In genomic region chr11:75572301-75572791, GRCm38 (mm10) we compare ENCODE assay signal across 8 mouse cellular contexts. TPM values are rescaled to one million over a fixed set of nuclear protein-coding genes. Genes with fewer than 3 reads are reported as not detected.
DNase-seq lines count a peak whose midpoint lies in the region; ATAC-seq and TF ChIP-seq lines count a peak whose summit lies in the region.

No protein-coding gene starts in this region.

- H3K27ac ChIP-seq in spleen, adult 2 months (ENCODE audit: insufficient read depth, low read length): peak overlapping the region; percentile 76
- H3K27ac ChIP-seq in liver, embryonic 11.5 days (ENCODE audit: low read depth, low read length): peak overlapping the region; percentile 51

- no peaks in the 10 kb centered on the region for H3K27me3 ChIP-seq in spleen, adult 2 months (ENCODE audit: control insufficient read depth, insufficient read depth, low read length)
- no peaks in the 10 kb centered on the region for H3K27me3 ChIP-seq in liver, embryonic 11.5 days (replicated peaks; ENCODE audit: control insufficient read depth, insufficient read depth, low read length)

- 36% methylated on average over 10 of the region's 10 CpGs for WGBS in spleen, adult 2 months
- WGBS in liver, embryonic 11.5 days: 27% methylated on average over 10 of the region's 10 CpGs

- TF ChIP-seq CTCF in spleen, adult 2 months (IDR thresholded peaks at IDR 0.05; ENCODE audit: extremely low read depth, insufficient read depth, insufficient read length, insufficient replicate concordance): no peak

- H3K4me3 ChIP-seq in spleen, adult 2 months (ENCODE audit: extremely low read depth, insufficient read depth, insufficient read length): no peak overlapping the region
- no peak overlapping the region for H3K4me3 ChIP-seq in liver, embryonic 11.5 days (ENCODE audit: low read depth, low read length)

- H3K4me1 ChIP-seq in spleen, adult 2 months (ENCODE audit: control insufficient read depth, insufficient read depth, insufficient read length): peaks cover 18% of the 10 kb centered on the region; the same call in 1 of the 2 replicates
- H3K4me1 ChIP-seq in liver, embryonic 11.5 days (replicated peaks; ENCODE audit: control insufficient read depth, insufficient read depth, low read length): peaks cover 21% of the 10 kb centered on the region

- peak overlapping the region; percentile 50 for H3K4me2 ChIP-seq in liver, embryonic 11.5 days

- peak; percentile 9; the same call in 1 of the 2 replicates for ATAC-seq in frontal cortex, adult (ENCODE audit: low TSS enrichment)
- ATAC-seq in liver, embryonic 11.5 days (replicated peaks; ENCODE audit: low FRiP score): no peak

- peaks cover 16% of the 10 kb centered on the region for H3K36me3 ChIP-seq in spleen, adult 2 months (ENCODE audit: control insufficient read depth, insufficient read depth, low read length)
- no peaks in the 10 kb centered on the region for H3K36me3 ChIP-seq in liver, embryonic 11.5 days (ENCODE audit: control insufficient read depth, insufficient read depth, low read length)

- no peak for DNase-seq in frontal cortex, postnatal 25 days (ENCODE audit: low spot score in 2 of 2)
- DNase-seq in spleen, adult 2 months (ENCODE audit: low read depth in 1 of 2, low spot score in 2 of 2): no peak
- no peak for DNase-seq in spleen, postnatal 10 days (ENCODE audit: low spot score in 2 of 2)
- DNase-seq in liver, embryonic 11.5 days (ENCODE audit: low spot score): no peak
- peak; percentile 51 for DNase-seq in right cerebral cortex, postnatal 25 days
- DNase-seq in gastrocnemius, postnatal 10 days: no peak
- DNase-seq in frontal cortex, postnatal 14 days (ENCODE audit: low spot score in 2 of 2): no peak

- no peak for TF ChIP-seq POLR2A in spleen, adult 2 months (IDR thresholded peaks at IDR 0.05; ENCODE audit: low read depth, low read length)

- H3K9ac ChIP-seq in liver, embryonic 11.5 days (ENCODE audit: low read depth, low read length): no peak overlapping the region

- no peaks in the 10 kb centered on the region for H3K9me3 ChIP-seq in liver, embryonic 11.5 days (ENCODE audit: control insufficient read depth, low read length)

RNA-seq across cellular contexts. Expression of gene Pitpna, which starts 15.6 kb away (rescaled TPM):
- polyA plus RNA-seq in spleen, adult 2 months (2012; rRNA removed): 51.7 and 54.1 TPM in 2 replicates
- 63.2 and 65.1 TPM in 2 replicates for polyA plus RNA-seq in liver, embryonic 11.5 days (2014; fragmentation: Nextera tagmentation; extraction: Ambion mirVana)
- 100 to 1,000 TPM; 148 to 160 TPM for total RNA-seq in gastrocnemius, postnatal 10 days (2021)

RNA-seq across cellular contexts. Expression of gene Slc43a2, which starts 40.9 kb away (rescaled TPM):
- polyA plus RNA-seq in spleen, adult 2 months (2012; rRNA removed): 57.3 and 62.8 TPM in 2 replicates
- polyA plus RNA-seq in liver, embryonic 11.5 days (2014; fragmentation: Nextera tagmentation; extraction: Ambion mirVana): 5.5 and 7.8 TPM in 2 replicates
- total RNA-seq in gastrocnemius, postnatal 10 days (2021): 10 to 100 TPM; 24.2 to 27.3 TPM

RNA-seq across cellular contexts. Expression of gene Inpp5k, which starts 58.4 kb away (rescaled TPM):
- polyA plus RNA-seq in spleen, adult 2 months (2012; rRNA removed): 56.9 and 65.0 TPM in 2 replicates
- polyA plus RNA-seq in liver, embryonic 11.5 days (2014; fragmentation: Nextera tagmentation; extraction: Ambion mirVana): 21.9 and 22.2 TPM in 2 replicates
- 10 to 100 TPM; 22.5 to 23.3 TPM for total RNA-seq in gastrocnemius, postnatal 10 days (2021)

RNA-seq across cellular contexts. Expression of gene Scarf1, which starts 59.0 kb away (rescaled TPM):
- polyA plus RNA-seq in spleen, adult 2 months (2012; rRNA removed): 11.5 and 13.5 TPM in 2 replicates
- polyA plus RNA-seq in liver, embryonic 11.5 days (2014; fragmentation: Nextera tagmentation; extraction: Ambion mirVana): 7.0 and 7.8 TPM in 2 replicates
- 10 to 100 TPM in 1 of 2 experiments, 1 to 10 TPM in 1; 7.9 to 10.0 TPM for total RNA-seq in gastrocnemius, postnatal 10 days (2021)
